Mouse (Mus musculus) cortical plate, adult 2 months (tissue): Measurements from ENCODE around the gene Cntn4.
A peak's percentile ranks its signal among the peaks of the same experiment; 100 is the strongest.

ENCODE experiments used
- CTCF ChIP-seq: fragments of 200-500 bp; IDR thresholded peaks from 2 replicates; pipeline ENCODE4 v1.5.1; 2011; ENCODE audit warnings: mild to moderate bottlenecking, control low read depth, low read length; ENCODE audit not compliant: insufficient read depth; ENCODE audit errors: extremely low read depth
- POLR2A ChIP-seq: fragments of 200-500 bp; IDR thresholded peaks from 2 replicates; pipeline ENCODE4 v1.6.1; 2011; ENCODE audit warnings: mild to moderate bottlenecking, low read length, control low read depth; ENCODE audit not compliant: insufficient read depth; ENCODE audit errors: extremely low read depth

DNA sequence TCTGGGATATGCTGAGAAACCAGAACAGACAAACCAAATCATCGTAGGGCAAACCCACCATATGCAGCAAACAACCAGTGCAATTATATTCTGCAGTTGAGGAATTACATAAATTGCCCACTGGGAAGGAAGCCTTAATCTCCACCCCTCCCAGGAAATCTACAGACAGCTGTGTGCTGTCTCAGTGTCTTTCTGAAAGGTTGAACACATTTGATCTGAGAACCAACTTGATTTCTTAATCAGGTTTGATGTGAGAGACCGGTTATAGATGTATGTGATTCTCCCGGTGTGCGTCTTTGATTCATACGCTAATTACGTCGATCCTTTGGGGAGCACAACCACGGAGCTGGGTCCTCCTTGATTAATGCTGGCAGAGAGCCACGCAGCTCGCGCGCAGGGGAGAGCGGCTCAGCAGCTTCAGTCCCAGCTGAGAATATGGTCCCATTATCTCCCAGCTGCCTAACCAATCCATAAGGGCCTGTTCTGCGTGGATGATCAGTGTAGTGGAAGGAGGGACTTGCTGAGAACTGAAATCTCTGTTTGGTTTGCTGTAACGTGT is 441.1 kb downstream of the Cntn4 start:
- TF ChIP-seq CTCF = no peak
- TF ChIP-seq POLR2A = 0 out of 2 replicates have a peak, but pooled peaks have one; percentile 27
